Mouse (Mus musculus): ENCODE measurements at regions not wholly inside any gene's neighbourhood (a gene's known extent, or its start where the extent isn't known, plus 50 kb on each side); places are given as distances from the start of the nearest gene placed in this dataset.

- intact Hi-C loops (cut with DNase I): no loop called here
- DNase-seq: no peak
Observed at GRCm38 (mm10) chr1:34930571-34930970, 80.8 kb downstream of the Plekhb2 start.

GRCm38 (mm10) chr1:34943196-34943595 lies 93.4 kb downstream of the Plekhb2 start:
- intact Hi-C loops (cut with DNase I): no loop called here
- DNase-seq: no peak

GRCm38 (mm10) chr1:34961633-34962507 lies 112.1 kb downstream of the Plekhb2 start:
- intact Hi-C loops (cut with DNase I): no loop called here
- no peak for DNase-seq

GRCm38 (mm10) chr1:34962508-34962885 lies 112.7 kb downstream of the Plekhb2 start:
- intact Hi-C loops (cut with DNase I): no loop called here
- no peak for DNase-seq

- no peak for DNase-seq
- intact Hi-C loops (cut with DNase I): no loop called here
Observed at GRCm38 (mm10) chr1:34974801-34975200, 125.0 kb downstream of the Plekhb2 start.

GRCm38 (mm10) chr1:34978156-34978555 lies 128.4 kb downstream of the Plekhb2 start:
- no peak for DNase-seq
- intact Hi-C loops (cut with DNase I): no loop called here

- intact Hi-C loops (cut with DNase I): no loop called here
- DNase-seq: no peak
Observed at GRCm38 (mm10) chr1:34979350-34979749, 129.6 kb downstream of the Plekhb2 start.

GRCm38 (mm10) chr1:34981934-34982333 lies 132.2 kb downstream of the Plekhb2 start:
- no peak for DNase-seq
- intact Hi-C loops (cut with DNase I): no loop called here

GRCm38 (mm10) chr1:34982966-34983365 lies 133.2 kb downstream of the Plekhb2 start:
- intact Hi-C loops (cut with DNase I): no loop called here
- no peak for DNase-seq

- intact Hi-C loops (cut with DNase I): no loop called here
- no peak for DNase-seq
Observed at GRCm38 (mm10) chr1:34986861-34987260, 137.1 kb downstream of the Plekhb2 start.

- intact Hi-C loops (cut with DNase I): no loop called here
- no peak for DNase-seq
Observed at GRCm38 (mm10) chr1:34987650-34988221, 138.0 kb downstream of the Plekhb2 start.

- intact Hi-C loops (cut with DNase I): no loop called here
- DNase-seq: peak in 1 of 2 experiments; percentile 1
Observed at GRCm38 (mm10) chr1:34988225-34988624, 138.4 kb downstream of the Plekhb2 start.

- intact Hi-C loops (cut with DNase I): no loop called here
- no peak for DNase-seq
Observed at GRCm38 (mm10) chr1:35000801-35001200, 151.0 kb downstream of the Plekhb2 start.

- intact Hi-C loops (cut with DNase I): no loop called here
- peak; percentile 24 to 49 for DNase-seq
Observed at GRCm38 (mm10) chr1:35017471-35017870, 167.7 kb downstream of the Plekhb2 start.

GRCm38 (mm10) chr1:35032619-35033018 lies 182.8 kb downstream of the Plekhb2 start:
- intact Hi-C loops (cut with DNase I): loop anchor here (2.0 to 10.0 kb wide), 2 partner anchors 234 to 352 kb away; no protein-coding TSS in a partner anchor
- peak; percentile 8 to 16 for DNase-seq

GRCm38 (mm10) chr1:35072811-35073210 lies 223.0 kb downstream of the Plekhb2 start:
- intact Hi-C loops (cut with DNase I): no loop called here
- no peak for DNase-seq

GRCm38 (mm10) chr1:35094873-35095272 lies 245.1 kb downstream of the Plekhb2 start:
- DNase-seq: no peak
- intact Hi-C loops (cut with DNase I): no loop called here

- no peak for DNase-seq
- intact Hi-C loops (cut with DNase I): no loop called here
Observed at GRCm38 (mm10) chr1:35095785-35096184, 246.0 kb downstream of the Plekhb2 start.

- intact Hi-C loops (cut with DNase I): no loop called here
- DNase-seq: no peak
Observed at GRCm38 (mm10) chr1:35106665-35107064, 256.9 kb downstream of the Plekhb2 start.

- no peak for DNase-seq
- intact Hi-C loops (cut with DNase I): no loop called here
Observed at GRCm38 (mm10) chr1:35109801-35110200, 260.0 kb downstream of the Plekhb2 start.

- intact Hi-C loops (cut with DNase I): no loop called here
- DNase-seq: no peak
Observed at GRCm38 (mm10) chr1:35115521-35115920, 265.7 kb downstream of the Plekhb2 start.

- DNase-seq: no peak
- intact Hi-C loops (cut with DNase I): no loop called here
Observed at GRCm38 (mm10) chr1:35137907-35138306, 288.1 kb downstream of the Plekhb2 start.

Data from heart, postnatal 10 days (tissue).